Mouse (Mus musculus) activated CD4-positive, CD25-positive, alpha-beta regulatory T cell (primary cell): ENCODE data around the gene Cast. TPM values are rescaled to one million over a fixed set of nuclear protein-coding genes. Genes with fewer than 3 reads are reported as not detected.

Source experiments
- polyA plus RNA-seq, 2 experiments: library from polyadenylated mRNA; unstranded; fragments of 100-300 nt; shearing (Covaris generic); gene quantifications; one replicate each; pipeline ENCODE4 v1.2.1; 2017

Cast gene
- polyA plus RNA-seq, result 100 to 1,000 TPM; 226 to 239 TPM

DNA sequence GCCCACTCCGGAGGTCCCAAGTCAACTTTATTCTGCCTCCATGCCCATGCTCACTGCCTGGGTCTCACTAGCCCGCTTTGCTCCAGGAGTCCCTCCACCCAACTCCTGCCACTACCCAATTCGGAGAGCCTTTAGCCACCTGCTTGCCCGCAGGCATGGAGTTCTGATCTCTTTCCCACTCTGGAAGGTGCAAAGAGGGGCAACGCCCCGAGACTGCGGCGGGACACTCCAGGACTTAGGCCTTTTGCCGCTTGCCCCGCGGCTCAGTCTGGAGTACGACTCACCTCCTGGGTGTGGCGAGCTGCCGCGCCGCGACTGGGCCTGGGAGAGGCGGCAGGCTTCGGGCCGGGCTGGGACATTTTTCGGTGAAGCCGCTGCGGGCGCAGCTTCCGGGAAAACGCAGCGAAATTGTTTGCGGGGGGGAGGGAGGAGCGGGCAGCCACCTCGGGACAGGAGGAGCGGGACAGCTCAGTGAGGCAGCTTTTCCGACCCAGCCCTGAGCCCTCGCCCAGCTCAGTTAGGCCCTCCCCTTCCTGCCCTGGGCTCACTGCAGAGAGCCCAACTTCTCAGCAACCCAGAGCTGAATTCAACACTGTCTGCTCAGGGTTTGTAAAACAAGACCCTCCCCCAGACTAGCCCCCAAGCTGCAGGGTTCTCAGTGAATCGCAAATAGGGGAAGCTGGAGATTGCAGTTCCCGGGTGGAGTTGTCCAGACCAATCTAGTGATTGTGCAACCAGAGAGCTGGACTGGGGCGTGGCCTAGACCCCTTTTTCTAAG is at the start of gene Cast:
Gene Cast (minus strand): TSS at position 659 of the 778 bp plus-strand sequence.

Other genes with a start within 250 kb of the Cast start
- 100 to 1,000 TPM; 133 to 148 TPM for gene Erap1, start 169.2 kb downstream of the Cast start, polyA plus RNA-seq